Mouse (Mus musculus): Measurements from ENCODE around the gene Alkbh7.

DNA sequence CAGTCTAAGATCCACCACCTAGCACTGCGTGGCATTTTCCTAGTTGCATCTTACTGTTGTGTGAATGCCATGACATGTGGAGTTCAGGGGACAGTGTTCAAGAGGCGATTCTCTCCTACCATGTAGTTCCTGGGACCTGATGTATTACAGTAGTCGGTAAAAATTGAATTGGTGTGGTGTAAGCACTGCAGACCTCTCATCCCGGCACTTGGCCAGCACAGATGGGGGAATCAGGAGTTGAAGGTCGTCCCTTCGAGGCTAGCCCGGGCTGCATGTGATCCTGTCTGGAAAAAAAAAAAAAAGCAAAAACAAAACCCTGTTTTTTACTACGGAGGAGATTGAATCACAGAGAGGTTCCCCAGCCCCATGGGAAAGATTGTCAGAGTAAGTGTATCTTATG lies 2.1 kb upstream of the Alkbh7 start:
- TF ChIP-seq CTCF (IDR thresholded peaks at IDR 0.05; ENCODE audit: low read depth, low read length) (no peak), POLR2A (IDR thresholded peaks at IDR 0.05; ENCODE audit: borderline replicate concordance, low read depth, low read length) (no peak)
